Mouse (Mus musculus) pancreas, adult 10 weeks (tissue): ENCODE results near the gene Alkbh1. TPM values are rescaled to one million over a fixed set of nuclear protein-coding genes. Genes with fewer than 3 reads are reported as not detected.

Source experiments
- polyA plus RNA-seq: library from polyadenylated mRNA; stranded (reverse); fragments of 350-450 nt; fragmentation: Illumina TruSeq; extraction: RNeasy Lipid Tissue Mini Kit (QIAGEN cat#74804); gene quantifications from one replicate; pipeline ENCODE4 v1.2.3, GENCODE M21; 2015; ENCODE audit warnings: low read depth, low replicate concordance; ENCODE audit not compliant: insufficient read depth

Gene Alkbh1
- polyA plus RNA-seq, result 5.8 TPM

GRCm38 (mm10) chr12:87443700-87444122 lies at the start of gene Alkbh1, which contains the start of gene Slirp:
TSS of gene Alkbh1 (minus strand) at chr12:87444017.
TSS of gene Slirp (plus strand) at chr12:87443896.

GRCm38 (mm10) chr12:87471964-87472786 lies 28.4 kb upstream of the Alkbh1 start, which contains the start of gene Snw1:
TSS of gene Snw1 (minus strand) at chr12:87472274.

GRCm38 (mm10) chr12:87388122-87388774 lies 55.6 kb downstream of the Alkbh1 start, which contains the start of gene Sptlc2:
TSS of gene Sptlc2 (minus strand) at chr12:87388355.

Other genes starting within 250 kb of the Alkbh1 start
- gene Samd15, start 244.3 kb downstream of the Alkbh1 start, polyA plus RNA-seq, result not detected
- gene Tmed8, start 243.6 kb downstream of the Alkbh1 start, polyA plus RNA-seq, result 3.2 TPM
- 0.52 TPM for gene Noxred1, start 205.3 kb downstream of the Alkbh1 start, polyA plus RNA-seq
- 8.2 TPM for gene Vipas39, start 177.8 kb downstream of the Alkbh1 start, polyA plus RNA-seq
- 24.8 TPM for gene Ahsa1, start 177.5 kb downstream of the Alkbh1 start, polyA plus RNA-seq
- gene Ism2, start 144.3 kb downstream of the Alkbh1 start, polyA plus RNA-seq, result not detected
- 14.4 TPM for gene Sptlc2, start 55.7 kb downstream of the Alkbh1 start, polyA plus RNA-seq
- gene Slirp, start 121 bp downstream of the Alkbh1 start, polyA plus RNA-seq, result 19.3 TPM
- 11.0 TPM for gene Snw1, start 28.3 kb upstream of the Alkbh1 start, polyA plus RNA-seq
- gene Gm5788, start 50.7 kb upstream of the Alkbh1 start, polyA plus RNA-seq, result not detected
- not detected for gene Gm8300, start 70.3 kb upstream of the Alkbh1 start, polyA plus RNA-seq
- gene Oog1, start 158.7 kb upstream of the Alkbh1 start, polyA plus RNA-seq, result not detected
- gene Gm4027, start 174.9 kb upstream of the Alkbh1 start, polyA plus RNA-seq, result not detected
- not detected for gene Gm16381, start 200.6 kb upstream of the Alkbh1 start, polyA plus RNA-seq